Mouse (Mus musculus) heart, postnatal 0 days (tissue): ENCODE data around the gene Fut2. TPM values are rescaled to one million over a fixed set of nuclear protein-coding genes. Genes with fewer than 3 reads are reported as not detected.
A peak's percentile ranks its signal among the peaks of the same experiment; 100 is the strongest.

Experiments
- ATAC-seq: fragments of 200-750 bp; cut with Nextera tagmentation; 2 replicates; pipeline ENCODE4 v1.8.0; 2017; ENCODE audit warnings: low read depth, moderate number of reproducible peaks, moderate library complexity; ENCODE audit not compliant: insufficient read depth
- DNase-seq: peaks from one replicate; pipeline ENCODE4 v3.0.0-alpha.2; 2016; ENCODE audit warnings: low spot score
- H3K27ac ChIP-seq: fragments of 300-500 bp; sonication (generic); 2 replicates; pipeline ENCODE4 v1.5.1; 2014; ENCODE audit warnings: low read depth, mild to moderate bottlenecking
- H3K27me3 ChIP-seq: fragments of 300-500 bp; sonication (generic); 2 replicates; pipeline ENCODE4 v1.6.1; 2014; ENCODE audit warnings: low read length, mixed read lengths; ENCODE audit not compliant: control insufficient read depth, insufficient read depth
- H3K36me3 ChIP-seq: fragments of 300-500 bp; sonication (generic); replicated peaks from 2 replicates; pipeline ENCODE4 v1.6.1; 2014; ENCODE audit warnings: low read length, mixed read lengths; ENCODE audit not compliant: control insufficient read depth, insufficient read depth
- H3K4me1 ChIP-seq: fragments of 300-500 bp; sonication (generic); 2 replicates; pipeline ENCODE4 v1.6.1; 2014; ENCODE audit warnings: antibody characterized with exemption; ENCODE audit not compliant: control insufficient read depth, insufficient read depth
- H3K4me2 ChIP-seq: fragments of 300-500 bp; sonication (generic); 2 replicates; pipeline ENCODE4 v1.6.1; 2014; ENCODE audit warnings: low read depth, mild to moderate bottlenecking, low read length, moderate library complexity
- H3K4me3 ChIP-seq: fragments of 300-500 bp; sonication (generic); 2 replicates; pipeline ENCODE4 v1.5.1; 2014; ENCODE audit warnings: low read depth, low read length
- H3K9ac ChIP-seq: fragments of 300-500 bp; sonication (generic); replicated peaks from 2 replicates; pipeline ENCODE4 v1.6.1; 2014; ENCODE audit warnings: low read depth, low read length, mixed read lengths
- H3K9me3 ChIP-seq: fragments of 300-500 bp; sonication (generic); replicated peaks from 2 replicates; pipeline ENCODE4 v1.6.1; 2016; ENCODE audit warnings: low read length; ENCODE audit not compliant: control insufficient read depth
- CTCF ChIP-seq: IDR thresholded peaks from 2 replicates; pipeline ENCODE4 v1.5.1; 2016; ENCODE audit warnings: antibody characterized with exemption, control low read depth, low read depth
- EP300 ChIP-seq: IDR thresholded peaks from 2 replicates; pipeline ENCODE4 v1.6.1; 2016; ENCODE audit warnings: antibody characterized with exemption, low read depth
- WGBS: fragments of 180-500 bp; shearing (Covaris S2); extraction: QIAGEN DNeasy Blood & Tissue Kit; methylation state at CpG from one replicate; pipeline ENCODE4 v1.1.7; 2014; 5-methylcytosine and 5-hydroxymethylcytosine counted together
- polyA plus RNA-seq: library from polyadenylated mRNA; unstranded; fragments of >200 nt; fragmentation: Nextera tagmentation; extraction: Ambion mirVana; gene quantifications from 2 replicates; pipeline ENCODE4 v1.2.1, GENCODE M21; 2015
- total RNA-seq: library from RNA; depleted of rRNA; stranded (reverse); fragments of >200 nt; gene quantifications from 2 replicates; pipeline ENCODE4 v1.2.3, GENCODE M21; 2014; ENCODE audit warnings: low replicate concordance

Fut2 gene
- total and polyA plus RNA-seq, 2 experiments from 2014 or later: 1.7 TPM; not detected in 1

DNA sequence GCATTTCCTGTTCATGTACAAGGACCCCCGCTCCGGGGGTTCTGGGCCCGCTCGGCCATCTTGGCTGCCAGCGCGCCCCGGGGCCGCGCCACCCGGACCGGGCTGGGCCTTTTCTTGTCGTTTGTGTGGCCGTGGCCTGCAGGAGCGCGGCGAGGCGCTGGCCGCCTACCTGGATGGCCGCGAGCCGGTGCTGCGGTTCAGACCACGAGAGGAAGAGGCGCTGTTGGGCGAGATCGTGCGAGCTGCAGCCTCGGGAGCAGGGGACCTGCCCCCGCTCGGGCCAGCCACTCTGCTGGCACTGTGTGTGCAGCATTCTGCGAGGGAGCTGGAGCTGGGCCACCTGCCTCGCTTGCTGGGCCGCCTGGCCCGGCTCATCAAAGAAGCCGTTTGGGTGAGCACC is 33.7 kb downstream of the Fut2 start:
- peak overlapping the region; percentile 19 for H3K4me3 ChIP-seq
- H3K4me1 ChIP-seq: no peaks in the 10 kb centered on the region; the same call in 1 of the 2 replicates
- no peak for TF ChIP-seq EP300
- peak; percentile 37 for TF ChIP-seq CTCF
- H3K9me3 ChIP-seq: no peaks in the 10 kb centered on the region
- peaks cover 21% of the 10 kb centered on the region for H3K36me3 ChIP-seq
- WGBS: 20% methylated on average over 28 of the region's 35 CpGs
- peak; percentile 34; the same call in 1 of the 2 replicates for ATAC-seq
- H3K27me3 ChIP-seq: peaks cover 11% of the 10 kb centered on the region
- H3K9ac ChIP-seq: no peak overlapping the region; the same call in 1 of the 2 replicates
- DNase-seq: no peak
- 0 out of 2 replicates have a peak overlapping the region, but pooled peaks have one; percentile 11 for H3K27ac ChIP-seq
- peak overlapping the region; percentile 50 for H3K4me2 ChIP-seq

DNA sequence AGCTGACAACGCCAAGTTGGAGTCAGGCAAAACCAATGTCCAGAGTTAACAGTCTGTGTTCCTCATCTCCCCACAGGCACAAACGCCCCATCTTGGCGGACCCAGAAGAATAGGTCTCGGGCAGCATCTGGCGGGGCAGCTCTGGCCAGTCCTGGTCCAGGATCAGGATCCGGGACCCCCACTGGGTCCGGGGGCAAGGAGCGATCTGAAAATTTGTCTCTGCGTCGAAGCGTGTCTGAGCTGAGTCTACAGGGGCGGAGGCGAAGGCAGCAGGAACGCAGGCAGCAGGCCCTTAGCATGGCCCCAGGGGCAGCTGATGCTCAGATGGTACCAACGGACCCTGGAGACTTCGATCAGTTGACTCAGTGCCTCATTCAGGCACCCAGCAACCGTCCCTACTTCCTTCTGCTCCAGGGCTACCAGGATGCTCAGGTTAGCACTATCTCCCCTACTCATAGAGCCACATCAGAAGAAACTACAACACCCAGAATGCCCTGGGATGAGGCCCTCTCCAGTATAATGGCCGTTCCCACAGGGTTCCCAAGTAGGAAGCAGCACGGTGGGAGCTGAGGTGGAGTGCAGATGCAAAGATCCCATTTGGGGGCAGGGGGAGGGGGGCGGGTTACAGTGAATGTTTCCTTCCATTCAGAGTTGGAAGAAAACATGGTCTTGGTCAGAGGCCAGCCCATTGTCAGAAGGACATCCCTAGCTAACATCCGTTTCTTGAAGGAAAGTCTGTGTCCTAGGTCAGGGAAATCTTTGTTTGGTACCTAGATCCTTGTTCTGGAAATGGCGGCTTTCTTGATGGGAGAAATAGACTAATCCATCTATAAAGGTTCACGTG is 35.9 kb downstream of the Fut2 start:
- H3K36me3 ChIP-seq: peaks cover 8% of the 10 kb centered on the region; the same call in 1 of the 2 replicates
- WGBS: 65% methylated on average over 23 of the region's 23 CpGs
- no peaks in the 10 kb centered on the region for H3K4me1 ChIP-seq
- no peak overlapping the region for H3K4me3 ChIP-seq
- H3K27me3 ChIP-seq: peaks cover 11% of the 10 kb centered on the region
- no peaks in the 10 kb centered on the region for H3K9me3 ChIP-seq
- no peak for TF ChIP-seq CTCF
- TF ChIP-seq EP300: peak; percentile 53; the same call in 1 of the 2 replicates
- DNase-seq: peak; percentile 31
- no peak for ATAC-seq
- H3K4me2 ChIP-seq: peak overlapping the region; percentile 78
- peak overlapping the region; percentile 28; the same call in 1 of the 2 replicates for H3K27ac ChIP-seq
- no peak overlapping the region for H3K9ac ChIP-seq

DNA sequence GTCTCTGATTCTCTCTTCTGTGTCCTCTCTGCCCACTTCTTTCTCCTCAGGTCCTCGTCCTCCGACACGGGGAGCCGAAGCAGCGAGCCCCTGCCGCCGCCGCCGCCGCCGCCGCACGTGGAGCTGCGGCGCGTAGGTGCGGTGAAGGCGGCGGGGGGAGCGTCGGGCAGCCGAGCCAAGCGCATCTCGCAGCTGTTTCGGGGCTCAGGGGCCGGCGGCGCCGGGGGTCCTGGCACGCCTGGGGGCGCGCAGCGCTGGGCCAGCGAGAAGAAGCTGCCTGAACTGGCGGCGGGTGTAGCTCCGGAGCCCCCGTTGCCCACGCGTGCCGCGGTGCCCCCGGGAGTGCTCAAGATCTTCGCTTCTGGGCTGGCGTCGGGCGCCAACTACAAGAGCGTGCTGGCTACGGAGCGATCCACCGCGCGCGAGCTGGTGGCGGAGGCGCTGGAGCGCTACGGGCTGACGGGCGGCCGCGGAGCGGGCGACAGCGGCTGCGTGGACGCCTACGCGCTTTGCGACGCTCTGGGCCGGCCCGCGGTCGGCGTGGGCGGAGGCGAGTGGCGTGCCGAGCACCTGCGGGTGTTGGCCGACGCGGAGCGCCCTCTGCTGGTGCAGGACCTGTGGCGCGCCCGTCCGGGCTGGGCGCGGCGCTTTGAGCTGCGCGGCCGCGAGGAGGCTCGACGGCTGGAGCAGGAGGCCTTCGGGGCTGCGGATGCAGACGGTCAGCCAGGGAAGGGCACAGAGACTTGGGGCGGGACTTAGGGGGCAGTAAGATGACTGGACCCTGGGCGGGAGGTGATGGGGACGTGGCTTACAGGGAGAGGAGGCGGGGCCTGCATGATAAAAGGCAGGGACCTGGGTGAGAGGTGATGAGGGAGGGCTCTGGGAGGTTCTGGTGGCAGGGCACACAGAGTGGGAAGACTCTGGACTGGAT is 37.6 kb downstream of the Fut2 start:
- Histone ChIP-seq H3K4me1 (no peaks in the 10 kb centered on the region), H3K9ac (peak overlapping the region; percentile 70), H3K9me3 (no peaks in the 10 kb centered on the region), H3K4me2 (peak overlapping the region; percentile 78), H3K4me3 (peak overlapping the region; percentile 57), H3K36me3 (peaks cover 4% of the 10 kb centered on the region; the same call in 1 of the 2 replicates), H3K27ac (peak overlapping the region; percentile 82), H3K27me3 (peaks cover 11% of the 10 kb centered on the region)
- TF ChIP-seq EP300: 0 out of 2 replicates have a peak, but pooled peaks have one; percentile 19
- TF ChIP-seq CTCF: peak; percentile 66
- DNase-seq: peak; percentile 88
- ATAC-seq: peak; percentile 79
- WGBS: 1% methylated on average over 101 of the region's 105 CpGs

DNA sequence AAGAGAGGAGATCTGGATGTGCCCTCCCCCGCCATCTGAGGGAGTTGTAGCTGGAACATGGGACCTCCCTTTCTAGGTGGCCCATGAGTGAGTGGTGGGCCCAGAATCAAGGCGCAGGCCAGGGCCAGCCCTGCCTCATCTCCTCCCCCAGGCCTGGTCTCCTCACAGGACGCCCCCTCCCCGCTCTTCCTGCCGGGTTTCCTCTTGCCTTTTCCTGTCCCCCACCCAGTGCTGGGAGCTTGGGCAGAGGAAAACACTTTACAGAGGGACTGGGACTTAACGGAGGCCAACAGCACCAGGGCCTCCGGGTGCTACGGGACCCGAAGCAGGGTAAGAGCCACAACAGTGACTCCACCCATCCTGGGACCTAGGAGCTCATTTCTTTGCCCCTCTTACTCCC is 38.9 kb downstream of the Fut2 start, which contains the start of gene Rasip1:
TSS of gene Rasip1 (plus strand) at position 228 of the 400 bp plus-strand sequence.
- Histone ChIP-seq H3K4me3 (peak within 1 kb of the TSS; percentile 57), H3K9me3 (no peaks in the 10 kb centered on the region), H3K27me3 (peaks cover 11% of the 10 kb centered on the region), H3K4me2 (peak within 1 kb of the TSS; percentile 78), H3K4me1 (no peaks in the 10 kb centered on the region), H3K27ac (peak within 1 kb of the TSS; percentile 82), H3K9ac (peak within 1 kb of the TSS; percentile 70), H3K36me3 (peaks cover 4% of the 10 kb centered on the region; the same call in 1 of the 2 replicates)
- DNase-seq (peak; percentile 53), ATAC-seq (peak; percentile 49)
- WGBS: 72% methylated on average over 9 of the region's 9 CpGs
- TF ChIP-seq EP300 (0 out of 2 replicates have a peak, but pooled peaks have one; percentile 55), CTCF (no peak)

DNA sequence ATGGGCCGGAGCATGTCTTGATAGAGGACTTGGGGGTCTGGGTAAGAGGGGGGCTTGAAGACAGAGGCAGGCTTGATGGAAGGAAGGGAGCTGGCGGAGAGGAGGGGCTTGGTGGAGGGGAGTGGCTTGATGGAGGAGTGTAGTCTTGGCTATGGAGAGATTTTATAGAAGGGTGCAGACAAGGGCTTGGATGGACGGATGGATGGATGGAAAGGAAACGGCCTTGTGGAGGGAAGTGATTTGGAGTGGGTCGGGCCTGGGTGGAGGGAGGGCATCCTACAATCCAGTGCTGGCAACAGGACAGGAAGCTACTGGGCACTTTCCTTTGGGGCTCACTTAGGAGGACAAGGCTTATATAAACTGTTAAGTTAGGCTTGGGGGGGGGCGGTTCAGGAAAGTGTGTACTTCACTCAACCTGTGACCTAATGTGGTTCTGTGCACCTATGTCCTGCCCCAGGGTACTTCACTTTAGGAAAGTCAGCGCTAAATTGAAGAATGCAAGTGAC is 39.6 kb downstream of the Fut2 start:
- Histone ChIP-seq H3K27ac (peak overlapping the region; percentile 82), H3K4me1 (no peaks in the 10 kb centered on the region), H3K36me3 (peaks cover 4% of the 10 kb centered on the region; the same call in 1 of the 2 replicates), H3K4me3 (no peak overlapping the region), H3K27me3 (peaks cover 11% of the 10 kb centered on the region), H3K9me3 (no peaks in the 10 kb centered on the region), H3K9ac (no peak overlapping the region), H3K4me2 (peak overlapping the region; percentile 78)
- DNase-seq (no peak), ATAC-seq (no peak)
- TF ChIP-seq EP300 (no peak), CTCF (no peak)
- WGBS: 69% methylated on average over 7 of the region's 7 CpGs
